Mouse (Mus musculus) cerebellum, postnatal 10 days (tissue): ENCODE data around the gene Mep1a.

Experiments used
- DNase-seq, 2 experiments: peaks; one replicate each; pipeline ENCODE4 v3.0.0; 2021; ENCODE audit warnings: mixed read lengths in 2 of 2

Gene Mep1a

DNA sequence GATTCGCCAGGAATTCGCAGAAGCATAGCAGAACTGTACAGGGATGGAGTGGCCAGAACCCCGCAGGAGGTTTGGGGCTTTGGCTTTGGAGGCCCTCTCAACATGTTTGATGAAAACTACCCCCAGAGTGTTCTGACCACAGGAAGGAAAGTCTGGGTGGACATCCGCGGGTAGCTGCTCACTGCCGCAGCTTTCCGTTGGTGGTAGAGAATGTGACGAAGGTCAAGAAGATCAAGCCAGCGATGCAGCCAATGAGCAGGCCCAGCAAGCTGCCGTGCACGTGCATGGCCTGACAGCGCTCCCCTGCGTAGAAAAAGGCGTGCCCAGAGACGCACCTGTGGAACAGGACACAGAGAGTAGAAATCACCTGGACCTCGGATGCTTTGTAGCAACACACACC lies 27.8 kb downstream of the Mep1a start:
- no peak for DNase-seq

DNA sequence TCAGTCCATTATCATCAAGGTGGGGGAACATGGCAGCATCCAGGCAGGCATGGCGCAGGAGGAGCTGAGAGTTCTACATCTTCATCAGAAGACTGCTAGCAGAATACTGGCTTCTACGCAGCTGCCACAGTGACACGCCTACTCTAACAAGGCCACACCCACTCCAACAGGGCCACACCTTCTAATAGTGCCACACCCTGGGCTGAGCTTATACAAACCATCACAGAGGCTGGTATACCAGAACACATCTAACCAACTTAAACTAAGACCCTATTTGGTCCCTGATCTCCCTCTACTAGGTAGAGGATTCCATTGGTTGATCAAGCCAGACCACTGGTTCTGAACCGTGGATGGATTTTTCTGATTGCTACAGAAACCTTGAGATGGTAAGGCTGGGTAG lies 30.1 kb downstream of the Mep1a start:
- DNase-seq = no peak

DNA sequence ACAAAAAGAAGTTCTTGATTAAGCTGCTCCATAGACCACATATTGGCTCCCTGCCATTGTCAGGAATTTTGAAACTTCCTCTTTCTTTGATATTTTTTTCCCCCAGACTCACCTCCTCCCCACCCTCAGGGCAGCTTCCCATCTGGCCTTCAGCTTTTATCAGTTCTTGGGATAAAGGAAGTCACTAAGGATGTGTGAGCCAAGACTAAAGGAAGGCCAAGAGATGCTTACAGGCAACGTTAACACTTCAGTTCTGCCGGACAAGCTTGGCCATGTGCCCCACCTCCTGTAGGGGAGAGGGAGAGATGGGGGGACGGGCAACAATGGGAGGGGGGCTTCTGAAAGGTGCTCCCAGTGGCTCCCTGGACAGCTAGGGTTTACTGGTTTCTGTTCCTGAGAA lies 32.6 kb downstream of the Mep1a start:
- peak; percentile 32 to 55 for DNase-seq

DNA sequence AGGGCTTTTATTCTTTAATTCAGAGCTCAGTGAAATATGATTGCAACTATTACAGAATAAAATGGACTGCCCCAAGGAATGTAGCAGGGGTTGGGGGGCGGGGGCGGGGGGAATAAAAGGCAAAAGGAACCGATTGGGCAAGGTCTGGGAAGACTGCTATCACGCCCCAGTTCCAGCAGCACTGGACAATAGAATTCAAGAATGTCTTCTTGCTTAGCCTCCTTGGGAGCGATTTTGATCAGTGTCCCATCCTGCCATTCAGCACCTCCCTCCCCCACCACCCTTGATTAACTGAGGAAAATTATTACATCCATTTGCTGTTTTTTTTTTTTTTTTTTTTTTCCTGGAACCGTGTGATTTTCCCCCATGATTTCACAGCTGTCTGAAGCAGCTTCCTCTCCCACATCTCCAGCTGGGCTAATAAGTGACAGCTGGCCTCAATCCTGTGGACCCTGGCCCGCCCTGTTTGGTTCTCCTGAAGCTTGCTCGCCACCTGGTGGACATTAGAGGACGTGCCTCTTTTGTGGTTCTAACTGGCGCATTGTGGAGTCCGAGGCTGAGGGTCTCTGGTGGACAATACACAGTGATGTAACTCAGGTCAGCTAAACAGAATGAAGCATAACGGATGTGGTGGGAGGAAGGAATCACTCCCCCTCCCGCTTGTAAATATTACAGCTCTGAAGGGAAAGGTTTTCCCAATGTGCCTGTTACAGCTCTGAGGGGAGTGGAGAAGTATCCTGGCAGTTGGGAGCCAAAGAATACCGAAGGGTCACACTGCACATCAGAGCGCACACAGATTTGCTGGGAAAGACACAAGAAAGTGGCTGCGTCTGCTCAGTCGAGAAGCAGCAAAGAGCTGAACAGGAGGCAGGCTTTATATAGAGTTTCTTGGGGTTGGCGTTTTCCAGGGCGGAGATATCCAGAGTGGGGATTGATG lies 42.1 kb downstream of the Mep1a start:
- peak; percentile 91 to 93 for DNase-seq

GRCm38 (mm10) chr17:43459737-43460230 lies 42.8 kb downstream of the Mep1a start:
- DNase-seq = peak; percentile 9 to 20

DNA sequence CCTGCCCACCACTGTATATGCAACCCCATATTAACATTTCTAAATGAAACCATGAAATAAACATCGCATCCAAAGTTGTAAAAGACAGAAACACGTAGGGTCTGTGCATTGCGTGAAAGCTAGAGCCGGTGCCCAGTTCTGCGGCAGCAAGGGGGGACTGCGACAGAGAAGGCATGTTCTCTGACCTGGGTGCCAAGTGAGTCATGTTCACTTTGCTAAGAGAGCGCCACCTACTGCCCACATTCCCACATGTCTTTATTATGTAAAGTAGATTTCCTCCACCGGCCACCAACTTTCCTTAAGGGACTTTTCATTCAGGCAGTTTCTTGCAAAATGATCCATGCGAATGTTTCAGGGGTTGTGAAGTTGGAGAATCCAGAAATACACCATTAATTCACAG lies 44.0 kb downstream of the Mep1a start:
- DNase-seq = peak; percentile 91 to 94

DNA sequence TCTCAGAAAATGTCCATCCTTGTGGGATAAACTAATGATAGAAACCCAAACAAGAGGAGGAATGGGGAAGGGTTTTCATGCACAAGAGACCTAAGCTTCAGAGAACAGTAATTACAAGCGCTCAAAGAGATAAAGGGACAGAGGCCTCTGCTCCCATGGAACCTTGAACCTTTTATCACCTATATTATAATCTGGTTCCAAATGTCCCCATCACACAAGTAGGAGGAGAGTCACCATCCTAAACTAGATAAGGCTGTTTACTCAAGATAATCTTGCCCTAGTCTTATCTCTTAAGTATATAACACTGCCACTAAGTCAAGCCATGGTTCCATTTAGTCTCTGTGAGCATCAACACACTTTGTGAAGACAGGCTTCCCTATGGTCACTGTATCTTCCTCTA lies 51.4 kb downstream of the Mep1a start:
- no peak for DNase-seq

DNA sequence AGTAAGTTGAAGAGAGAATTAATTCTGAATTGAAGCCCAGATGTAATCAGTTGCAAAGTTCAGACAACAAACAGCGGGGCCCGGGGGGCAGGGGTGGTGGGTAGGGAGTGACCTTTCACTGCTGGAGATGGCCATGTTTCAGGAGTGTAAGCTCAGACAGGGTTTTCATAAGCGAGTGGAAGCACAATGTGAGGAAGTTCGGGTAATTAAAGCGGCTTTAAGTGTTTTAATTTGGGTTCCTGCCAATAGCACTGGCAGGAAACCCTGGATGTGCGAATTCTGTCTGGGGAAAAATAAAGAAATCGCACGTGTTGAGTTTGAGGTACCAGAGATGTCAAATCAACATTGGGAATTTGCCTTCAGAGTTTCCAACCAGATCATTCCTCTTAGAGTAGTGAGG lies 68.1 kb downstream of the Mep1a start:
- no peak for DNase-seq

DNA sequence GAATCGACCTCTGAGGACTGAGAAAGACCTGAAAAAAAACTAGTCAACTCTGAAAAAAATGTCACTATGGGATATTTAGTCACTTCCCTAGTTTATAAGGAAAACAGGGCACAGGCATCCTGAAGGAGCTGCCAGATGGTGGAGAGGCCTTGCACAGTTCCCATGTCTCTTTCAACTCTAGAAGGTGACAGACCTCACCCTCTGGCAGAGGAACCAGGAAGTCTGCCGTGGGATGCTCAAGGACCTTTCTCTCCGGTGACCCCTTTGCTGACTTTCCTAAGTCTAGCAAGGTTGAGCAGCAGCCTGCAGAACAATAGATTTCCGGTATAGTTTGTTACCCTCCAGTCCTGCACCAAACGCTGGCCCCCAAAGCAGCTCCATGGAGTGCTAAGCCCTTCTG lies 70.9 kb downstream of the Mep1a start:
- no peak for DNase-seq
